Mouse (Mus musculus) small intestine, adult 2 months (tissue): ENCODE results near the gene 1700030K09Rik.

ENCODE experiments used
- CTCF ChIP-seq: fragments of 200-500 bp; IDR thresholded peaks from 2 replicates; pipeline ENCODE4 v1.5.1; 2012; ENCODE audit warnings: low read depth, mild to moderate bottlenecking, control low read depth, inconsistent platforms, low read length, moderate library complexity, mixed read lengths; ENCODE audit not compliant: insufficient replicate concordance, insufficient read length; ENCODE audit errors: extremely low read depth
- POLR2A ChIP-seq: fragments of 200-500 bp; IDR thresholded peaks from 2 replicates; pipeline ENCODE4 v1.6.1; 2012; ENCODE audit warnings: low read depth, mild to moderate bottlenecking, control low read depth, inconsistent platforms, low read length, moderate library complexity

- TF ChIP-seq POLR2A (no peak), CTCF (no peak)
These were observed 7.8 kb downstream of the 1700030K09Rik start for GRCm38 (mm10) chr8:72451516-72451915.
